20 mouse cellular contexts compared by ENCODE assay signal in the genomic region with DNA sequence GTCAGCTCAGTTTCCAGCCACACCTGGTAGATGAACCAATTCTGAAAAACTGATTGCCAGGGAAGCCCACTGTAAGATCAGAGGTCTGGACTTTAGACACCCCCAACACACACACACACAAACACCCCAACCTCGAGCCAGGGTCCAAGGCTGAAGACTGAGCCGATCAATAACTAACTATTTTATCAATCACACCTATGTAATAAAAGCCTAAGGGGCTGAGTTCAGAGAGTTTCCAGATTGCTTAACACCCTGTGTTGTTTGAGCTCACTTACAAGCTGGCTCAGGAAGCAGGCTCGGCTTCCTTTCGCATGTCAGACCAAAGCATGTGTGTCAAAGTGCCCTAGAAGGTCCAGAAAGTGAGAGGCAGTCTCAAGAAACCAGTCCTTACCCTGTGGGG. TPM values are rescaled to one million over a fixed set of nuclear protein-coding genes. Genes with fewer than 3 reads are reported as not detected.
A peak's percentile ranks its signal among the peaks of the same experiment; 100 is the strongest.
DNase-seq lines count a peak whose midpoint lies in the region; ATAC-seq lines count a peak whose summit lies in the region.
"Had no signal": no experiment of that assay in that cellular context is flagged by ENCODE, and none has a peak within 500 bp of the region (broad histone marks: within the 10 kb centered on the region; RNA-seq: fewer than 3 reads in every experiment).

No protein-coding gene starts in this region.

- H3K27me3 ChIP-seq in liver, embryonic 12.5 days (replicated peaks): no peaks in the 10 kb centered on the region
- H3K27me3 ChIP-seq in liver, embryonic 11.5 days (replicated peaks; ENCODE audit: control insufficient read depth, insufficient read depth, low read length): no peaks in the 10 kb centered on the region
- H3K27me3 ChIP-seq in intestine, embryonic 15.5 days (replicated peaks): no peaks in the 10 kb centered on the region
- H3K27me3 ChIP-seq in liver, embryonic 15.5 days: no peaks in the 10 kb centered on the region
- no peaks in the 10 kb centered on the region for H3K27me3 ChIP-seq in neural tube, embryonic 15.5 days (replicated peaks)
- no peaks in the 10 kb centered on the region for H3K27me3 ChIP-seq in midbrain, embryonic 16.5 days (ENCODE audit: control insufficient read depth, insufficient read depth, low read depth, low read length)
- H3K27me3 ChIP-seq: CH12.LX; embryonic facial prominence, embryonic 12.5 days; forebrain, embryonic 15.5 days; Patski had no signal

- H3K4me2 ChIP-seq in liver, embryonic 12.5 days: no peak overlapping the region
- no peak overlapping the region for H3K4me2 ChIP-seq in liver, embryonic 11.5 days
- H3K4me2 ChIP-seq in intestine, embryonic 15.5 days (replicated peaks): no peak overlapping the region
- no peak overlapping the region for H3K4me2 ChIP-seq in liver, embryonic 15.5 days
- H3K4me2 ChIP-seq in neural tube, embryonic 15.5 days: no peak overlapping the region
- no peak overlapping the region for H3K4me2 ChIP-seq in midbrain, embryonic 16.5 days (ENCODE audit: low read length)
- H3K4me2 ChIP-seq: embryonic facial prominence, embryonic 12.5 days; forebrain, embryonic 15.5 days; hindbrain, embryonic 14.5 days had no signal

- no peak overlapping the region for H3K4me3 ChIP-seq in liver, embryonic 12.5 days
- H3K4me3 ChIP-seq in liver, embryonic 11.5 days (ENCODE audit: low read depth, low read length): no peak overlapping the region
- no peak overlapping the region for H3K4me3 ChIP-seq in intestine, embryonic 15.5 days (replicated peaks)
- no peak overlapping the region for H3K4me3 ChIP-seq in liver, embryonic 15.5 days (replicated peaks)
- no peak overlapping the region for H3K4me3 ChIP-seq in neural tube, embryonic 15.5 days (replicated peaks)
- no peak overlapping the region for H3K4me3 ChIP-seq in midbrain, embryonic 16.5 days (ENCODE audit: low read depth, low read length)
- H3K4me3 ChIP-seq: embryonic facial prominence, embryonic 12.5 days; forebrain, embryonic 15.5 days; heart, embryonic 10.5 days; hindbrain, embryonic 10.5 days had no signal

- 0 out of 2 replicates have a peak overlapping the region, but pooled peaks have one; percentile 26 for H3K27ac ChIP-seq in liver, embryonic 12.5 days
- no peak overlapping the region for H3K27ac ChIP-seq in liver, embryonic 11.5 days (ENCODE audit: low read depth, low read length)
- peak overlapping the region; percentile 54 for H3K27ac ChIP-seq in intestine, embryonic 15.5 days
- H3K27ac ChIP-seq in liver, embryonic 15.5 days (replicated peaks): peak overlapping the region; percentile 25
- no peak overlapping the region for H3K27ac ChIP-seq in neural tube, embryonic 15.5 days (replicated peaks)
- no peak overlapping the region for H3K27ac ChIP-seq in midbrain, embryonic 16.5 days (ENCODE audit: low read length)
- H3K27ac ChIP-seq: embryonic facial prominence, embryonic 12.5 days; forebrain, embryonic 15.5 days; heart, embryonic 10.5 days; hindbrain, embryonic 10.5 days; hindbrain, embryonic 14.5 days had no signal

- no peak for DNase-seq in liver, embryonic 11.5 days (ENCODE audit: low spot score)
- no peak for DNase-seq in cerebellum, postnatal 10 days
- DNase-seq: adrenal gland, postnatal 14 days; cerebellum, adult 2 months; cerebellum, postnatal 14 days; gastrocnemius, postnatal 36 days; heart, adult 18-20 months had no signal

- no peak overlapping the region for H3K9ac ChIP-seq in liver, embryonic 12.5 days
- H3K9ac ChIP-seq in liver, embryonic 11.5 days (ENCODE audit: low read depth, low read length): no peak overlapping the region
- no peak overlapping the region for H3K9ac ChIP-seq in intestine, embryonic 15.5 days
- no peak overlapping the region for H3K9ac ChIP-seq in liver, embryonic 15.5 days
- no peak overlapping the region for H3K9ac ChIP-seq in neural tube, embryonic 15.5 days (replicated peaks)
- no peak overlapping the region for H3K9ac ChIP-seq in midbrain, embryonic 16.5 days (ENCODE audit: low read depth, low read length)
- H3K9ac ChIP-seq: embryonic facial prominence, embryonic 12.5 days; forebrain, embryonic 15.5 days; hindbrain, embryonic 14.5 days had no signal

- H3K4me1 ChIP-seq in liver, embryonic 12.5 days: peaks cover 47% of the 10 kb centered on the region
- H3K4me1 ChIP-seq in liver, embryonic 11.5 days (replicated peaks; ENCODE audit: control insufficient read depth, insufficient read depth, low read length): peaks cover 10% of the 10 kb centered on the region; the same call in 1 of the 2 replicates
- no peaks in the 10 kb centered on the region for H3K4me1 ChIP-seq in intestine, embryonic 15.5 days (replicated peaks)
- H3K4me1 ChIP-seq in liver, embryonic 15.5 days (replicated peaks): peaks cover 41% of the 10 kb centered on the region
- H3K4me1 ChIP-seq in neural tube, embryonic 15.5 days: no peaks in the 10 kb centered on the region; the same call in 1 of the 2 replicates
- H3K4me1 ChIP-seq in midbrain, embryonic 16.5 days (ENCODE audit: control insufficient read depth, insufficient read depth, low read length): no peaks in the 10 kb centered on the region
- H3K4me1 ChIP-seq: embryonic facial prominence, embryonic 12.5 days; forebrain, embryonic 15.5 days had no signal

- H3K9me3 ChIP-seq in liver, embryonic 12.5 days (replicated peaks): no peaks in the 10 kb centered on the region
- no peaks in the 10 kb centered on the region for H3K9me3 ChIP-seq in liver, embryonic 11.5 days (ENCODE audit: control insufficient read depth, low read length)
- H3K9me3 ChIP-seq in intestine, embryonic 15.5 days: no peaks in the 10 kb centered on the region
- H3K9me3 ChIP-seq in liver, embryonic 15.5 days (replicated peaks): no peaks in the 10 kb centered on the region
- no peaks in the 10 kb centered on the region for H3K9me3 ChIP-seq in neural tube, embryonic 15.5 days (replicated peaks)
- no peaks in the 10 kb centered on the region for H3K9me3 ChIP-seq in midbrain, embryonic 16.5 days (replicated peaks; ENCODE audit: control insufficient read depth, low read length, poor library complexity, severe bottlenecking)
- H3K9me3 ChIP-seq: embryonic facial prominence, embryonic 12.5 days; forebrain, embryonic 15.5 days; heart, embryonic 10.5 days; hindbrain, embryonic 10.5 days had no signal

- ATAC-seq in liver, embryonic 12.5 days: no peak
- ATAC-seq in liver, embryonic 11.5 days (replicated peaks; ENCODE audit: low FRiP score): no peak
- ATAC-seq in intestine, embryonic 15.5 days: peak; percentile 73
- ATAC-seq in liver, embryonic 15.5 days (ENCODE audit: insufficient read depth): 0 out of 2 replicates have a peak, but pooled peaks have one; percentile 26
- ATAC-seq in neural tube, embryonic 15.5 days (ENCODE audit: low FRiP score): no peak
- no peak for ATAC-seq in midbrain, embryonic 16.5 days
- ATAC-seq: activated CD4-positive, CD25-positive, alpha-beta regulatory T cell, adult 4 months; forebrain, embryonic 15.5 days; Patski had no signal

- WGBS in liver, embryonic 12.5 days (ENCODE audit: insufficient replicate concordance): 74% methylated on average over 4 of the region's 4 CpGs
- 68% methylated on average over 4 of the region's 4 CpGs for whole genome bisulfite sequencing in liver, embryonic 11.5 days
- WGBS in intestine, embryonic 15.5 days: 61% methylated on average over 4 of the region's 4 CpGs
- 62% methylated on average over 4 of the region's 4 CpGs for WGBS in liver, embryonic 15.5 days (ENCODE audit: insufficient replicate concordance)
- WGBS in neural tube, embryonic 15.5 days: 94% methylated on average over 4 of the region's 4 CpGs
- 94% methylated on average over 4 of the region's 4 CpGs for WGBS in midbrain, embryonic 16.5 days

- peaks cover 85% of the 10 kb centered on the region for H3K36me3 ChIP-seq in liver, embryonic 12.5 days
- peaks cover 35% of the 10 kb centered on the region for H3K36me3 ChIP-seq in liver, embryonic 11.5 days (ENCODE audit: control insufficient read depth, insufficient read depth, low read length)
- peaks cover 9% of the 10 kb centered on the region for H3K36me3 ChIP-seq in intestine, embryonic 15.5 days
- peaks cover 63% of the 10 kb centered on the region for H3K36me3 ChIP-seq in liver, embryonic 15.5 days (replicated peaks)
- peaks cover 22% of the 10 kb centered on the region for H3K36me3 ChIP-seq in neural tube, embryonic 15.5 days
- H3K36me3 ChIP-seq in midbrain, embryonic 16.5 days (ENCODE audit: control insufficient read depth, insufficient read depth, low read length): peaks cover 9% of the 10 kb centered on the region; the same call in 1 of the 2 replicates

RNA-seq across cellular contexts. Expression of a gene that starts 8.6 kb away (rescaled TPM):
- 171 and 178 TPM in 2 replicates for polyA plus RNA-seq in liver, embryonic 12.5 days (2016; fragmentation: Nextera tagmentation; extraction: Ambion mirVana)
- 240 and 250 TPM in 2 replicates for polyA plus RNA-seq in liver, embryonic 11.5 days (2014; fragmentation: Nextera tagmentation; extraction: Ambion mirVana)
- 361 and 402 TPM in 2 replicates for polyA plus RNA-seq in intestine, embryonic 15.5 days (2015; fragmentation: Nextera tagmentation; extraction: Ambion mirVana)
- 210 and 216 TPM in 2 replicates for polyA plus RNA-seq in liver, embryonic 15.5 days (2015; fragmentation: Nextera tagmentation; extraction: Ambion mirVana)
- 113 and 133 TPM in 2 replicates for polyA plus RNA-seq in neural tube, embryonic 15.5 days (2015; fragmentation: Nextera tagmentation; extraction: Ambion mirVana)
- 97.6 and 97.7 TPM in 2 replicates for polyA plus RNA-seq in midbrain, embryonic 16.5 days (2015; fragmentation: Nextera tagmentation; extraction: Ambion mirVana)

RNA-seq across cellular contexts. Expression of a gene that starts 26.5 kb away (rescaled TPM):
- polyA plus RNA-seq in liver, embryonic 12.5 days (2016; fragmentation: Nextera tagmentation; extraction: Ambion mirVana): 7.2 and 7.3 TPM in 2 replicates
- polyA plus RNA-seq in liver, embryonic 11.5 days (2014; fragmentation: Nextera tagmentation; extraction: Ambion mirVana): 3.9 and 5.1 TPM in 2 replicates
- polyA plus RNA-seq in intestine, embryonic 15.5 days (2015; fragmentation: Nextera tagmentation; extraction: Ambion mirVana): 0.86 and 0.88 TPM in 2 replicates
- 40.0 and 41.7 TPM in 2 replicates for polyA plus RNA-seq in liver, embryonic 15.5 days (2015; fragmentation: Nextera tagmentation; extraction: Ambion mirVana)
- 0.36 TPM in 1 of 2 replicates, not detected in the other for polyA plus RNA-seq in neural tube, embryonic 15.5 days (2015; fragmentation: Nextera tagmentation; extraction: Ambion mirVana)
- polyA plus RNA-seq in midbrain, embryonic 16.5 days (2015; fragmentation: Nextera tagmentation; extraction: Ambion mirVana): 0.15 TPM in 2 replicates
- polyA plus RNA-seq: activated CD4-positive, CD25-positive, alpha-beta regulatory T cell, adult 4 months; cerebellum, adult 2 months; embryonic facial prominence, embryonic 12.5 days; forebrain, embryonic 15.5 days; hindbrain, embryonic 10.5 days; Patski had no signal

RNA-seq across cellular contexts. Expression of a gene that starts 45.4 kb away (rescaled TPM):
- 1.2 and 1.3 TPM in 2 replicates for polyA plus RNA-seq in liver, embryonic 12.5 days (2016; fragmentation: Nextera tagmentation; extraction: Ambion mirVana)
- 1.9 and 2.0 TPM in 2 replicates for polyA plus RNA-seq in liver, embryonic 11.5 days (2014; fragmentation: Nextera tagmentation; extraction: Ambion mirVana)
- 2.3 and 2.7 TPM in 2 replicates for polyA plus RNA-seq in intestine, embryonic 15.5 days (2015; fragmentation: Nextera tagmentation; extraction: Ambion mirVana)
- 2.0 and 2.3 TPM in 2 replicates for polyA plus RNA-seq in liver, embryonic 15.5 days (2015; fragmentation: Nextera tagmentation; extraction: Ambion mirVana)
- polyA plus RNA-seq in neural tube, embryonic 15.5 days (2015; fragmentation: Nextera tagmentation; extraction: Ambion mirVana): 1.0 and 1.3 TPM in 2 replicates
- polyA plus RNA-seq in midbrain, embryonic 16.5 days (2015; fragmentation: Nextera tagmentation; extraction: Ambion mirVana): 0.83 and 0.87 TPM in 2 replicates
- polyA plus RNA-seq: activated CD4-positive, CD25-positive, alpha-beta regulatory T cell, adult 4 months had no signal

Comparison
In these comparisons a context has a peak if more than half of its experiments do, and no peak if none do; other contexts are left out.
1. ATAC-seq: peak in intestine, embryonic 15.5 days (single experiment) and liver, embryonic 15.5 days (single experiment); none in liver, embryonic 12.5 days (single experiment), liver, embryonic 11.5 days (single experiment), neural tube, embryonic 15.5 days (single experiment) and midbrain, embryonic 16.5 days (single experiment).
2. H3K27ac ChIP-seq: peak in liver, embryonic 12.5 days (single experiment), intestine, embryonic 15.5 days (single experiment) and liver, embryonic 15.5 days (single experiment); none in liver, embryonic 11.5 days (single experiment), neural tube, embryonic 15.5 days (single experiment) and midbrain, embryonic 16.5 days (single experiment).